Mouse (Mus musculus) megakaryocyte, embryonic 14.5 days (primary cell): Measurements from ENCODE around the gene D3Ertd254e. TPM values are rescaled to one million over a fixed set of nuclear protein-coding genes. Genes with fewer than 3 reads are reported as not detected.

Experiments
- H3K27me3 ChIP-seq: replicated peaks from 2 replicates; pipeline ENCODE3; 2012; ENCODE audit warnings: inconsistent platforms
- H3K36me3 ChIP-seq: replicated peaks from 2 replicates; pipeline ENCODE3; 2012; ENCODE audit warnings: low read length, inconsistent platforms, mixed read lengths
- H3K4me1 ChIP-seq: 2 replicates; pipeline ENCODE4 v1.6.1; 2012; ENCODE audit warnings: inconsistent platforms
- H3K4me3 ChIP-seq: replicated peaks from 2 replicates; pipeline ENCODE3; 2012; ENCODE audit warnings: moderate library complexity, mild to moderate bottlenecking, inconsistent platforms
- H3K9me3 ChIP-seq: 2 replicates; pipeline ENCODE4 v1.6.1; 2012; ENCODE audit warnings: inconsistent platforms
- FLI1 ChIP-seq: IDR thresholded peaks from 2 replicates; pipeline ENCODE4 v1.6.1; 2012; ENCODE audit warnings: low read length, inconsistent platforms, mixed read lengths
- GATA1 ChIP-seq: IDR thresholded peaks from 3 replicates; pipeline ENCODE4 v1.6.1; 2012; ENCODE audit warnings: mixed read lengths, low read length, inconsistent platforms, borderline replicate concordance
- polyA plus RNA-seq: library from polyadenylated mRNA; stranded (reverse); fragments of >175 nt; gene quantifications from 2 replicates; pipeline ENCODE4 v1.2.3, GENCODE M21; 2012; ENCODE audit warnings: low replicate concordance; ENCODE audit not compliant: insufficient read depth

Gene D3Ertd254e
- polyA plus RNA-seq, 1 experiment, result 0.28 TPM

DNA sequence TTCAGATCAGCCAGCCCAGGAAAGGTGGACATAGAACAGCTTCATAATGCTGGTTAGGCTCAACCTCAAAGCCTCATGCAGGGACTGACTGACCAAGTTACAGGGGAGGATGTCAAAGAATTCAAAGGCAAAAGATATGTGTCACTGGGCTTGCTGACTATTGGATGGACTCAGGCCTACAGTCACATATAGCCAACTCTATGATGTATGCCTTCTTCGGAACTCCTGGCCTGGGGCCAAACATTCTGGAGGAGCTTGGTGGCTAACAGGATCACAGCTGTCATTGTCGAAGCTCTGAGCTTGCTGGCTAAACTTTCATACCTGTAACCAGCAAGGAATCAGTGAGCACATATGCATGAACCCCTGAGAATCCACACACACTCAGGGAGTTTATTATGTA, 60.1 kb downstream of the D3Ertd254e start:
- Histone ChIP-seq H3K4me3 (no peak overlapping the region), H3K36me3 (no peaks in the 10 kb centered on the region), H3K9me3 (no peaks in the 10 kb centered on the region), H3K4me1 (peaks cover 20% of the 10 kb centered on the region), H3K27me3 (peaks cover 35% of the 10 kb centered on the region)
- TF ChIP-seq FLI1 (no peak), GATA1 (no peak)

DNA sequence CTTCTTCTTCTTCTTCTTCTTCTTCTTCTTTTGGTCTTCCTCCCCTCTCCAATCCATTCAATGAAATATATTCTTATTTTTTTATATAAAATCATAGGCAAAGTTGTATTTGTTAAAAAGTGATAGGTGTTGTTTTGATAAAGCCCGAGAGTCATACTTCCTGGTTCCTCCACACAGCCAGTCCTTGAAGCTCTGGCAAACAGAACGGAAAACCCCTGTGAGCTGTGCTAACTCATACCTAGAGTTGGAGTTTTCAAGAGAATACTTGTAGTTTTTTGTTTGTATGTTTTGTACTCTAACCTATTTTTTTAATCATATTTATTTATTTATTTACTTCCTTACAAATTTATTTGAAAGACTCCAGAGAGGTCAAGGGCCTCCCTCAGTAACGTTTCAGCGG, 61.9 kb downstream of the D3Ertd254e start:
- peaks cover 33% of the 10 kb centered on the region for H3K27me3 ChIP-seq
- H3K36me3 ChIP-seq, result no peaks in the 10 kb centered on the region
- no peak for TF ChIP-seq GATA1
- TF ChIP-seq FLI1, result no peak
- H3K4me3 ChIP-seq, result no peak overlapping the region
- no peaks in the 10 kb centered on the region for H3K9me3 ChIP-seq
- H3K4me1 ChIP-seq, result peaks cover 20% of the 10 kb centered on the region

Other genes starting within 250 kb of the D3Ertd254e start
- 1.3 and 2.5 TPM in 2 replicates for gene Dcun1d1, start 213.6 kb upstream of the D3Ertd254e start, polyA plus RNA-seq
- 0.82 TPM in 1 of 2 replicates, not detected in the other for gene Mccc1, start 150.3 kb upstream of the D3Ertd254e start, polyA plus RNA-seq
- 0.45 TPM in 1 of 2 replicates, not detected in the other for gene Ccdc144b, start 97.5 kb upstream of the D3Ertd254e start, polyA plus RNA-seq
- gene Acad9, start 85.0 kb upstream of the D3Ertd254e start, polyA plus RNA-seq, result 3.2 TPM in 1 of 2 replicates, not detected in the other
- gene Qrfpr, start 71.3 kb downstream of the D3Ertd254e start, polyA plus RNA-seq, result not detected in 2 replicates